Mouse (Mus musculus): ENCODE results near the gene Gmnn. TPM values are rescaled to one million over a fixed set of nuclear protein-coding genes. Genes with fewer than 3 reads are reported as not detected.
A peak's percentile ranks its signal among the peaks of the same experiment; 100 is the strongest.

Gene Gmnn
- total and polyA plus RNA-seq, 3 experiments: 127 to 155 (median 129) TPM

- TF ChIP-seq BHLHE40 (IDR thresholded peaks at IDR 0.05; ENCODE audit: borderline replicate concordance, low read depth, low read length): peak; percentile 75; the same call in 1 of the 2 replicates
- TF ChIP-seq MAZ (IDR thresholded peaks at IDR 0.05; ENCODE audit: low read depth, low read length): no peak
- TF ChIP-seq JUND (IDR thresholded peaks at IDR 0.05; ENCODE audit: low read depth, low read length): no peak
- no peak for TF ChIP-seq MAFK (IDR thresholded peaks at IDR 0.05; ENCODE audit: borderline replicate concordance, low read depth, low read length)
- TF ChIP-seq EP300 (IDR thresholded peaks at IDR 0.05; ENCODE audit: low read depth in 1 of 2, low read length in 2 of 2): 0 out of 4 replicates have a peak, but pooled peaks have one; percentile 19 to 44
- peak; percentile 70 for TF ChIP-seq ETS1 (IDR thresholded peaks at IDR 0.05; ENCODE audit: low read depth, low read length)
- no peak for TF ChIP-seq POLR2AphosphoS5 (IDR thresholded peaks at IDR 0.05; ENCODE audit: borderline replicate concordance, low read depth, low read length)
- no peak for TF ChIP-seq ZC3H11A (IDR thresholded peaks at IDR 0.05; ENCODE audit: low read depth, low read length)
- TF ChIP-seq TAL1 (IDR thresholded peaks at IDR 0.05; ENCODE audit: low read length): peak; percentile 25; the same call in 1 of the 2 replicates
- peak; percentile 52; the same call in 1 of the 2 replicates for TF ChIP-seq GATA1 (IDR thresholded peaks at IDR 0.05; ENCODE audit: low read depth, low read length)
- TF ChIP-seq SMC3 (IDR thresholded peaks at IDR 0.05; ENCODE audit: low read depth, low read length): no peak
- peak; percentile 28; the same call in 1 of the 2 replicates for TF ChIP-seq MXI1 (IDR thresholded peaks at IDR 0.05; ENCODE audit: low read depth, low read length)
- TF ChIP-seq CHD1 (IDR thresholded peaks at IDR 0.05; ENCODE audit: low read depth, low read length): no peak
- TF ChIP-seq TBP (IDR thresholded peaks at IDR 0.05; ENCODE audit: low read depth, low read length): 0 out of 2 replicates have a peak, but pooled peaks have one; percentile 15
- no peak for TF ChIP-seq POLR2A (IDR thresholded peaks at IDR 0.05; ENCODE audit: control insufficient read depth in 1 of 2, insufficient read depth in 1 of 2, low read depth in 1 of 2, low read length in 2 of 2, poor library complexity in 1 of 2)
- no peak for TF ChIP-seq CHD2 (IDR thresholded peaks at IDR 0.05; ENCODE audit: low read length)
- TF ChIP-seq NRF1 (IDR thresholded peaks at IDR 0.05; ENCODE audit: insufficient read depth, low read depth, low read length, poor library complexity, severe bottlenecking): no peak
- no peak for TF ChIP-seq HCFC1 (IDR thresholded peaks at IDR 0.05; ENCODE audit: low read depth, low read length)
- no peak for TF ChIP-seq NELFE (IDR thresholded peaks at IDR 0.05; ENCODE audit: low read depth, low read length)
Measured at GRCm38 (mm10) chr13:24757820-24758564, 3.7 kb downstream of the Gmnn start (continued).

- H3K9me3 ChIP-seq (replicated peaks; ENCODE audit: insufficient read depth, low read length): no peaks in the 10 kb centered on the region
- peaks cover 0 to 20% of the 10 kb centered on the region in 2 experiments; a peak in 3 of 4 replicates for H3K4me1 ChIP-seq (ENCODE audit: control insufficient read depth in 1 of 2, insufficient read depth in 2 of 2, low read length in 2 of 2)
- H3K27me3 ChIP-seq (ENCODE audit: control insufficient read depth in 1 of 2, insufficient read depth in 2 of 2, low read length in 2 of 2): no peaks in the 10 kb centered on the region
- H3K9ac ChIP-seq (ENCODE audit: control insufficient read depth, low read depth, low read length, poor library complexity, severe bottlenecking): no peak overlapping the region
- TF ChIP-seq EP300 (IDR thresholded peaks at IDR 0.05; ENCODE audit: low read depth in 1 of 2, low read length in 2 of 2) (no peak), POLR2AphosphoS5 (IDR thresholded peaks at IDR 0.05; ENCODE audit: borderline replicate concordance, low read depth, low read length) (no peak), MYB (IDR thresholded peaks at IDR 0.05; ENCODE audit: low read depth, low read length) (no peak), BHLHE40 (IDR thresholded peaks at IDR 0.05; ENCODE audit: borderline replicate concordance, low read depth, low read length) (no peak), TBP (IDR thresholded peaks at IDR 0.05; ENCODE audit: low read depth, low read length) (no peak), JUND (IDR thresholded peaks at IDR 0.05; ENCODE audit: low read depth, low read length) (no peak)
- peaks cover 26% of the 10 kb centered on the region for H3K79me2 ChIP-seq (ENCODE audit: control insufficient read depth, insufficient read depth, low read length, poor library complexity)
- peaks cover 31 to 35% of the 10 kb centered on the region in 2 experiments for H3K36me3 ChIP-seq (ENCODE audit: control insufficient read depth in 1 of 2, insufficient read depth in 2 of 2, low read length in 2 of 2)
- no peak overlapping the region for H3K27ac ChIP-seq (ENCODE audit: control insufficient read depth, low read depth, low read length)
- H3K4me3 ChIP-seq (ENCODE audit: control insufficient read depth in 1 of 2, insufficient read depth in 1 of 2, low read depth in 2 of 2, low read length in 2 of 2): no peak overlapping the region
- no peak for DNase-seq (ENCODE audit: low read depth, low spot score)
Measured at GRCm38 (mm10) chr13:24756756-24757155, 5.0 kb downstream of the Gmnn start.
